Comparison of ENCODE assay signal across 8 mouse cellular contexts in the genomic region with DNA sequence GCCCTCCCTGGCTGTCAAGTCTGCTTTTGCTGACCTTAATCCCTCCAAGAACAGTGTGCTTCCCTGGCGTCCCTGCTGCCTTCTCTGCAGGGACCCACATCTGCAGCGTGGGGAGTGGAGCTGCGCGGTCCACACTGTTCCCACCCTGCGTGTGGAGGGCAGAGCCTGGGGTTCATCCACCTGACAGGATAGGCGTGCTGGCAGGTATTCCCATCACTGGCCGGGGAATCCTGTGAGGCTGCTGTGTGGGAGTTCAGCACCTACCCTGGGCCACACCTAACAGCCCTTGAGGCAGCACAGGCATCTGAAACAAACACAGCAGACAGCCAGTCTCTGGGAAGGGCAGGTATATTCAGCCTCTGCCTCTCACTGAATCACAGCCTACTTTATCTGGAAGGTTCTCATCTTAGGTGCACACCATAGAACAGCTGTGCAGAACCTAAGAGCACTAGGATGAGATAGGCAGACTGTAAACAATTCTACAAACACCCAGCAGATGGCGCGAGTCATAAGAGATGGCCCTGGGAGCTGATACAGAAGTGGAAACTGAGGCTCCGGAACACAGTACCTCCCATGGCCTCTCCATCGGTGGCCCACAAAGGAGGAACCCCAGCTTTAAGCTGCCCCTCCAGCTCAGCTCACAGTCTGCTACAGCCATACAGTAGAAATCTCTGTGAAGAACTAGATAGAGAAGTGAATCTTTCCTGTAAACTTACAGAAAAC. TPM values are rescaled to one million over a fixed set of nuclear protein-coding genes. Genes with fewer than 3 reads are reported as not detected.
DNase-seq lines count a peak whose midpoint lies in the region; ATAC-seq lines count a peak whose summit lies in the region.

No protein-coding gene starts in this region.

- no peak overlapping the region for H3K4me2 ChIP-seq in hindbrain, embryonic 12.5 days (replicated peaks)
- H3K4me2 ChIP-seq in embryonic facial prominence, embryonic 14.5 days (ENCODE audit: low read depth, low read length) = no peak overlapping the region
- peak overlapping the region; percentile 27 for H3K4me2 ChIP-seq in limb, embryonic 15.5 days

- H3K27me3 ChIP-seq in hindbrain, embryonic 10.5 days (ENCODE audit: insufficient read depth, poor library complexity, severe bottlenecking) = no peaks in the 10 kb centered on the region
- no peaks in the 10 kb centered on the region for H3K27me3 ChIP-seq in hindbrain, embryonic 12.5 days
- no peaks in the 10 kb centered on the region for H3K27me3 ChIP-seq in embryonic facial prominence, embryonic 14.5 days (replicated peaks; ENCODE audit: control insufficient read depth, insufficient read depth, low read length)
- no peaks in the 10 kb centered on the region for H3K27me3 ChIP-seq in limb, embryonic 15.5 days

- ATAC-seq in hindbrain, embryonic 12.5 days (ENCODE audit: low FRiP score) = no peak
- no peak for ATAC-seq in embryonic facial prominence, embryonic 14.5 days (ENCODE audit: low read depth)
- ATAC-seq in limb, embryonic 15.5 days (ENCODE audit: insufficient number of reproducible peaks, low FRiP score, low TSS enrichment, low read depth) = no peak

- peak overlapping the region; percentile 13; the same call in 1 of the 2 replicates for H3K27ac ChIP-seq in hindbrain, embryonic 10.5 days
- no peak overlapping the region for H3K27ac ChIP-seq in hindbrain, embryonic 12.5 days
- no peak overlapping the region for H3K27ac ChIP-seq in embryonic facial prominence, embryonic 14.5 days (replicated peaks; ENCODE audit: low read depth, low read length)
- H3K27ac ChIP-seq in limb, embryonic 15.5 days = peak overlapping the region; percentile 19; the same call in 1 of the 2 replicates

- no peaks in the 10 kb centered on the region for H3K9me3 ChIP-seq in hindbrain, embryonic 10.5 days
- H3K9me3 ChIP-seq in hindbrain, embryonic 12.5 days (replicated peaks) = no peaks in the 10 kb centered on the region
- no peaks in the 10 kb centered on the region for H3K9me3 ChIP-seq in embryonic facial prominence, embryonic 14.5 days (ENCODE audit: control insufficient read depth, low read length)
- H3K9me3 ChIP-seq in limb, embryonic 15.5 days = no peaks in the 10 kb centered on the region

- no peak overlapping the region for H3K9ac ChIP-seq in hindbrain, embryonic 12.5 days
- H3K9ac ChIP-seq in embryonic facial prominence, embryonic 14.5 days (ENCODE audit: low read depth, low read length) = peak overlapping the region; percentile 9; the same call in 1 of the 2 replicates
- peak overlapping the region; percentile 15; the same call in 1 of the 2 replicates for H3K9ac ChIP-seq in limb, embryonic 15.5 days

- no peak overlapping the region for H3K4me3 ChIP-seq in hindbrain, embryonic 10.5 days
- H3K4me3 ChIP-seq in hindbrain, embryonic 12.5 days = no peak overlapping the region
- no peak overlapping the region for H3K4me3 ChIP-seq in embryonic facial prominence, embryonic 14.5 days (ENCODE audit: low read depth, low read length)
- peak overlapping the region; percentile 13; the same call in 1 of the 2 replicates for H3K4me3 ChIP-seq in limb, embryonic 15.5 days

- peaks cover 60% of the 10 kb centered on the region for H3K4me1 ChIP-seq in hindbrain, embryonic 10.5 days (replicated peaks)
- H3K4me1 ChIP-seq in hindbrain, embryonic 12.5 days = peaks cover 52% of the 10 kb centered on the region
- H3K4me1 ChIP-seq in embryonic facial prominence, embryonic 14.5 days (ENCODE audit: control insufficient read depth, insufficient read depth, low read length) = peaks cover 25% of the 10 kb centered on the region
- H3K4me1 ChIP-seq in limb, embryonic 15.5 days = peaks cover 71% of the 10 kb centered on the region

- H3K36me3 ChIP-seq in hindbrain, embryonic 10.5 days = peaks cover 32% of the 10 kb centered on the region
- H3K36me3 ChIP-seq in hindbrain, embryonic 12.5 days = 0 out of 2 replicates have a peak, but pooled peaks cover 13% of the 10 kb centered on the region
- H3K36me3 ChIP-seq in embryonic facial prominence, embryonic 14.5 days (ENCODE audit: control insufficient read depth, insufficient read depth, low read length) = peaks cover 14% of the 10 kb centered on the region; the same call in 1 of the 2 replicates
- peaks cover 10% of the 10 kb centered on the region; the same call in 1 of the 2 replicates for H3K36me3 ChIP-seq in limb, embryonic 15.5 days

- DNase-seq in hindbrain, embryonic 10.5 days (ENCODE audit: low spot score) = no peak
- DNase-seq in urinary bladder, postnatal 14 days (ENCODE audit: low spot score) = peak; percentile 41
- no peak for DNase-seq in urinary bladder, adult 2 months (ENCODE audit: low spot score)
- DNase-seq in embryonic facial prominence, embryonic 14.5 days (ENCODE audit: low spot score) = peak; percentile 51
- DNase-seq in thymus, postnatal 25 days = peak; percentile 50
- DNase-seq in urinary bladder, postnatal 36 days (ENCODE audit: low spot score in 2 of 2) = no peak

- WGBS in hindbrain, embryonic 10.5 days = 70% methylated on average over 11 of the region's 11 CpGs
- 62% methylated on average over 11 of the region's 11 CpGs for WGBS in hindbrain, embryonic 12.5 days
- WGBS in embryonic facial prominence, embryonic 14.5 days = 68% methylated on average over 11 of the region's 11 CpGs
- WGBS in limb, embryonic 15.5 days = 67% methylated on average over 11 of the region's 11 CpGs

RNA-seq across cellular contexts. Expression of gene Angptl2, which starts 3.2 kb away (rescaled TPM):
- 26.0 and 26.7 TPM in 2 replicates for polyA plus RNA-seq in hindbrain, embryonic 10.5 days (2016; fragmentation: Nextera tagmentation; extraction: Ambion mirVana)
- polyA plus RNA-seq in hindbrain, embryonic 12.5 days (2016; fragmentation: Nextera tagmentation; extraction: Ambion mirVana) = 32.8 and 35.4 TPM in 2 replicates
- polyA plus RNA-seq in urinary bladder, adult 2 months (2012; rRNA removed) = 67.7 and 73.5 TPM in 2 replicates
- 57.9 and 62.6 TPM in 2 replicates for polyA plus RNA-seq in embryonic facial prominence, embryonic 14.5 days (2014; fragmentation: Nextera tagmentation; extraction: Ambion mirVana)
- 112 and 135 TPM in 2 replicates for polyA plus RNA-seq in limb, embryonic 15.5 days (2015; fragmentation: Nextera tagmentation; extraction: Ambion mirVana)

Comparison
In these comparisons a context has a peak if more than half of its experiments do, and no peak if none do; other contexts are left out.
1. DNase-seq: peak in urinary bladder, postnatal 14 days (single experiment), embryonic facial prominence, embryonic 14.5 days (single experiment) and thymus, postnatal 25 days (single experiment); none in hindbrain, embryonic 10.5 days (single experiment), urinary bladder, adult 2 months (single experiment) and urinary bladder, postnatal 36 days (0 of 2).
2. H3K27ac ChIP-seq: peak in hindbrain, embryonic 10.5 days (single experiment) and limb, embryonic 15.5 days (single experiment); none in hindbrain, embryonic 12.5 days (single experiment) and embryonic facial prominence, embryonic 14.5 days (single experiment).